Mouse (Mus musculus) myocyte (in vitro differentiated cells): ENCODE measurements around the gene Tbl1x. TPM values are rescaled to one million over a fixed set of nuclear protein-coding genes. Genes with fewer than 3 reads are reported as not detected.

Experiments
- H3K27me3 ChIP-seq: one replicate; pipeline ENCODE4 v1.6.1; 2011; ENCODE audit not compliant: control insufficient read depth, insufficient read depth, insufficient read length
- H3K36me3 ChIP-seq: one replicate; pipeline ENCODE4 v1.6.1; 2011; ENCODE audit not compliant: control insufficient read depth, insufficient read depth
- H3K4me2 ChIP-seq: one replicate; pipeline ENCODE4 v1.6.1; 2011; ENCODE audit warnings: low read depth, control low read depth
- H3K4me3 ChIP-seq: one replicate; pipeline ENCODE4 v1.5.1; 2011; ENCODE audit warnings: mild to moderate bottlenecking, control low read depth, moderate library complexity
- H3K79me2 ChIP-seq: one replicate; pipeline ENCODE4 v1.6.1; 2011; ENCODE audit not compliant: control insufficient read depth, insufficient read depth
- H3ac ChIP-seq: one replicate; pipeline ENCODE4 v1.6.1; 2011; ENCODE audit not compliant: control insufficient read depth, insufficient read length
- CEBPB ChIP-seq: IDR thresholded peaks from 2 replicates; pipeline ENCODE4 v1.6.1; 2011; ENCODE audit warnings: mild to moderate bottlenecking, moderate library complexity; ENCODE audit not compliant: poor library complexity, insufficient read depth, severe bottlenecking
- E2F4 ChIP-seq: IDR thresholded peaks from one replicate; pipeline ENCODE4 v1.6.1; 2011; ENCODE audit warnings: mild to moderate bottlenecking, control low read depth, moderate library complexity; ENCODE audit not compliant: insufficient read depth
- MAX ChIP-seq: IDR thresholded peaks from one replicate; pipeline ENCODE4 v1.6.1; 2011; ENCODE audit warnings: low read depth, mild to moderate bottlenecking, control low read depth
- MYOD1 ChIP-seq, 3 experiments: IDR thresholded peaks; one replicate each; pipeline ENCODE4 v1.6.1; 2011; ENCODE audit warnings: control low read depth in 2 of 3, low read depth in 2 of 3, mild to moderate bottlenecking in 2 of 3, moderate library complexity in 1 of 3; ENCODE audit not compliant: insufficient read length in 2 of 3, control insufficient read depth in 1 of 3
- MYOG ChIP-seq, 3 experiments: IDR thresholded peaks; one replicate each; pipeline ENCODE4 v1.6.1; 2011; ENCODE audit warnings: control low read depth in 2 of 3, low read depth in 2 of 3, mild to moderate bottlenecking in 2 of 3; ENCODE audit not compliant: insufficient read length in 2 of 3, control insufficient read depth in 1 of 3, insufficient read depth in 1 of 3
- POLR2A ChIP-seq: IDR thresholded peaks from one replicate; pipeline ENCODE4 v1.6.1; 2011; ENCODE audit warnings: low read depth, mild to moderate bottlenecking, control low read depth, moderate library complexity; ENCODE audit not compliant: insufficient read length
- POLR2AphosphoS2 ChIP-seq: IDR thresholded peaks from one replicate; pipeline ENCODE4 v1.6.1; 2011; ENCODE audit warnings: low read depth, control low read depth; ENCODE audit not compliant: insufficient read length
- REST ChIP-seq: IDR thresholded peaks from one replicate; pipeline ENCODE4 v1.6.1; 2011; ENCODE audit warnings: mild to moderate bottlenecking, control low read depth, moderate library complexity; ENCODE audit not compliant: insufficient read depth, insufficient read length
- SRF ChIP-seq: IDR thresholded peaks from one replicate; pipeline ENCODE4 v1.6.1; 2011; ENCODE audit warnings: low read depth; ENCODE audit not compliant: control insufficient read depth, insufficient read length
- TCF12 ChIP-seq: IDR thresholded peaks from one replicate; pipeline ENCODE4 v1.6.1; 2011; ENCODE audit warnings: mild to moderate bottlenecking, control low read depth; ENCODE audit not compliant: poor library complexity, insufficient read depth, severe bottlenecking
- TCF3 ChIP-seq: IDR thresholded peaks from one replicate; pipeline ENCODE4 v1.6.1; 2011; ENCODE audit warnings: low read depth, control low read depth; ENCODE audit not compliant: insufficient read length
- USF1 ChIP-seq: IDR thresholded peaks from one replicate; pipeline ENCODE4 v1.6.1; 2011; ENCODE audit warnings: low read depth, mild to moderate bottlenecking, control low read depth, moderate library complexity
- polyA plus RNA-seq: library from polyadenylated mRNA; unstranded; fragments of >200 nt; fragmentation: generic; extraction: Trizol; gene quantifications from one replicate; pipeline ENCODE4 v1.2.1, GENCODE M21; 2012; ENCODE audit warnings: missing spikeins

Gene Tbl1x
- polyA plus RNA-seq, 1 experiment: 31.6 TPM

- Histone ChIP-seq H3K4me3 (no peak overlapping the region), H3K27me3 (no peaks in the 10 kb centered on the region), H3ac (no peak overlapping the region), H3K4me2 (no peak overlapping the region), H3K36me3 (no peaks in the 10 kb centered on the region), H3K79me2 (peaks cover 100% of the 10 kb centered on the region)
- TF ChIP-seq MYOG (IDR thresholded peaks at IDR 0.05; ENCODE audit: control insufficient read depth in 1 of 3, insufficient read depth in 1 of 3, insufficient read length in 2 of 3, low read depth in 2 of 3) (no peak), MAX (no peak), REST (no peak), CEBPB (no peak)
Measured at GRCm38 (mm10) chrX:77551306-77551705, 40.5 kb downstream of the Tbl1x start.

GRCm38 (mm10) chrX:77552088-77552487, 41.3 kb downstream of the Tbl1x start:
- no peaks in the 10 kb centered on the region for H3K36me3 ChIP-seq

GRCm38 (mm10) chrX:77555985-77556384, 45.2 kb downstream of the Tbl1x start:
- Histone ChIP-seq H3K4me3 (no peak overlapping the region), H3K4me2 (no peak overlapping the region), H3ac (no peak overlapping the region), H3K27me3 (no peaks in the 10 kb centered on the region), H3K36me3 (no peaks in the 10 kb centered on the region), H3K79me2 (peaks cover 99% of the 10 kb centered on the region)
- TF ChIP-seq POLR2A: no peak
- no peak for TF ChIP-seq TCF3

More at GRCm38 (mm10) chrX:77552088-77552487, 41.3 kb downstream of the Tbl1x start:
- Histone ChIP-seq H3K79me2 (peaks cover 100% of the 10 kb centered on the region), H3K27me3 (no peaks in the 10 kb centered on the region), H3K4me3 (no peak overlapping the region), H3K4me2 (no peak overlapping the region), H3ac (no peak overlapping the region)
- TF ChIP-seq CEBPB: peak; percentile 31; the same call in 1 of the 2 replicates
- TF ChIP-seq TCF3: no peak

- H3K27me3 ChIP-seq: no peaks in the 10 kb centered on the region
- TF ChIP-seq POLR2AphosphoS2 (no peak), CEBPB (no peak), MYOD1 (IDR thresholded peaks at IDR 0.05; ENCODE audit: control insufficient read depth in 1 of 3, insufficient read length in 2 of 3, low read depth in 2 of 3) (no peak), TCF12 (no peak), MYOG (IDR thresholded peaks at IDR 0.05; ENCODE audit: control insufficient read depth in 1 of 3, insufficient read depth in 1 of 3, insufficient read length in 2 of 3, low read depth in 2 of 3) (no peak), REST (no peak), SRF (no peak), POLR2A (no peak), USF1 (no peak), MAX (no peak), TCF3 (no peak)
- no peaks in the 10 kb centered on the region for H3K36me3 ChIP-seq
- H3K79me2 ChIP-seq: peaks cover 99% of the 10 kb centered on the region
- H3K4me3 ChIP-seq: no peak overlapping the region
- H3K4me2 ChIP-seq: no peak overlapping the region
- H3ac ChIP-seq: no peak overlapping the region
Measured at GRCm38 (mm10) chrX:77559199-77559881, 48.5 kb downstream of the Tbl1x start.

GRCm38 (mm10) chrX:77563616-77564015, 52.8 kb downstream of the Tbl1x start:
- Histone ChIP-seq H3K79me2 (peaks cover 99% of the 10 kb centered on the region), H3K27me3 (no peaks in the 10 kb centered on the region), H3K4me3 (no peak overlapping the region), H3K4me2 (no peak overlapping the region), H3K36me3 (no peaks in the 10 kb centered on the region), H3ac (no peak overlapping the region)
- TF ChIP-seq TCF3: no peak
- no peak for TF ChIP-seq SRF
- TF ChIP-seq TCF12: no peak
- no peak for TF ChIP-seq REST
- no peak for TF ChIP-seq USF1
- no peak for TF ChIP-seq CEBPB
- TF ChIP-seq MAX: no peak
- TF ChIP-seq POLR2A: no peak
- no peak for TF ChIP-seq E2F4
- no peak for TF ChIP-seq MYOD1 (IDR thresholded peaks at IDR 0.05; ENCODE audit: control insufficient read depth in 1 of 3, insufficient read length in 2 of 3, low read depth in 2 of 3)
- TF ChIP-seq POLR2AphosphoS2: no peak
- no peak for TF ChIP-seq MYOG (IDR thresholded peaks at IDR 0.05; ENCODE audit: control insufficient read depth in 1 of 3, insufficient read depth in 1 of 3, insufficient read length in 2 of 3, low read depth in 2 of 3)
